Mouse (Mus musculus) kidney, embryonic 14.5 days (tissue): ENCODE results near the gene Nrn1. TPM values are rescaled to one million over a fixed set of nuclear protein-coding genes. Genes with fewer than 3 reads are reported as not detected.
A peak's percentile ranks its signal among the peaks of the same experiment; 100 is the strongest.

Experiments
- ATAC-seq: fragments of 200-750 bp; cut with Nextera tagmentation; 2 replicates; pipeline ENCODE4 v1.8.0; 2017; ENCODE audit warnings: moderate number of reproducible peaks, mild to moderate bottlenecking, moderate TSS enrichment, moderate library complexity; ENCODE audit not compliant: low FRiP score, low TSS enrichment
- H3K27ac ChIP-seq: fragments of 300-500 bp; sonication (generic); 2 replicates; pipeline ENCODE4 v1.5.1; 2014; ENCODE audit warnings: low read depth, mild to moderate bottlenecking, low read length, moderate library complexity, mixed read lengths
- H3K27me3 ChIP-seq: fragments of 300-500 bp; sonication (generic); 2 replicates; pipeline ENCODE4 v1.6.1; 2014; ENCODE audit warnings: mild to moderate bottlenecking, low read length; ENCODE audit not compliant: control insufficient read depth, insufficient read depth
- H3K36me3 ChIP-seq: fragments of 300-500 bp; sonication (generic); 2 replicates; pipeline ENCODE4 v1.6.1; 2014; ENCODE audit warnings: low read length, mixed read lengths; ENCODE audit not compliant: control insufficient read depth, insufficient read depth
- H3K4me1 ChIP-seq: fragments of 300-500 bp; sonication (generic); 2 replicates; pipeline ENCODE4 v1.6.1; 2014; ENCODE audit warnings: low read length, mixed read lengths; ENCODE audit not compliant: control insufficient read depth, insufficient read depth
- H3K4me2 ChIP-seq: fragments of 300-500 bp; sonication (generic); replicated peaks from 2 replicates; pipeline ENCODE4 v1.6.1; 2014; ENCODE audit warnings: low read depth, mild to moderate bottlenecking, low read length
- H3K4me3 ChIP-seq: fragments of 300-500 bp; sonication (generic); 2 replicates; pipeline ENCODE4 v1.5.1; 2014; ENCODE audit warnings: mild to moderate bottlenecking, low read length
- H3K9ac ChIP-seq: fragments of 300-500 bp; sonication (generic); 2 replicates; pipeline ENCODE4 v1.6.1; 2014; ENCODE audit warnings: low read depth, mild to moderate bottlenecking, low read length, moderate library complexity
- H3K9me3 ChIP-seq: fragments of 300-500 bp; sonication (generic); 2 replicates; pipeline ENCODE4 v1.6.1; 2016; ENCODE audit warnings: low read length; ENCODE audit not compliant: control insufficient read depth
- WGBS: fragments of 180-500 bp; shearing (Covaris S2); extraction: QIAGEN DNeasy Blood & Tissue Kit; methylation state at CpG from one replicate; pipeline ENCODE4 v1.1.7; 2014; 5-methylcytosine and 5-hydroxymethylcytosine counted together
- polyA plus RNA-seq: library from polyadenylated mRNA; unstranded; fragments of >200 nt; fragmentation: Nextera tagmentation; extraction: Ambion mirVana; gene quantifications from 2 replicates; pipeline ENCODE4 v1.2.1, GENCODE M21; 2014

The Nrn1 gene
- polyA plus RNA-seq, 1 experiment from 2014 or later = not detected

- H3K9ac ChIP-seq = no peak overlapping the region
- peak overlapping the region; percentile 38 for H3K4me2 ChIP-seq
- H3K27me3 ChIP-seq = peaks cover 95% of the 10 kb centered on the region
- H3K9me3 ChIP-seq = no peaks in the 10 kb centered on the region
- peaks cover 8% of the 10 kb centered on the region; the same call in 1 of the 2 replicates for H3K4me1 ChIP-seq
- WGBS = under 1% methylated on average over 34 of the region's 34 CpGs
- ATAC-seq = 0 out of 2 replicates have a peak, but pooled peaks have one; percentile 17
- H3K27ac ChIP-seq = no peak overlapping the region
- H3K36me3 ChIP-seq = no peaks in the 10 kb centered on the region
- peak overlapping the region; percentile 31 for H3K4me3 ChIP-seq
Measured at GRCm38 (mm10) chr13:36726951-36727778, 7.8 kb downstream of the Nrn1 start.

- Histone ChIP-seq H3K36me3 (no peaks in the 10 kb centered on the region), H3K4me2 (peak overlapping the region; percentile 38), H3K27ac (no peak overlapping the region), H3K9me3 (no peaks in the 10 kb centered on the region), H3K27me3 (peaks cover 95% of the 10 kb centered on the region), H3K4me3 (peak overlapping the region; percentile 31), H3K4me1 (peaks cover 8% of the 10 kb centered on the region; the same call in 1 of the 2 replicates), H3K9ac (no peak overlapping the region)
- under 1% methylated on average over 24 of the region's 24 CpGs for WGBS
- no peak for ATAC-seq
Measured at GRCm38 (mm10) chr13:36726551-36726950, 8.4 kb downstream of the Nrn1 start.

GRCm38 (mm10) chr13:36725881-36726280 lies 9.1 kb downstream of the Nrn1 start:
- WGBS = under 1% methylated on average over 8 of the region's 8 CpGs
- no peak for ATAC-seq
- Histone ChIP-seq H3K27ac (no peak overlapping the region), H3K36me3 (no peaks in the 10 kb centered on the region), H3K27me3 (peaks cover 93% of the 10 kb centered on the region), H3K4me1 (peaks cover 8% of the 10 kb centered on the region; the same call in 1 of the 2 replicates), H3K4me3 (no peak overlapping the region), H3K4me2 (no peak overlapping the region), H3K9ac (no peak overlapping the region), H3K9me3 (no peaks in the 10 kb centered on the region)

- peak overlapping the region; percentile 21; the same call in 1 of the 2 replicates for H3K4me2 ChIP-seq
- H3K27me3 ChIP-seq = peaks cover 87% of the 10 kb centered on the region
- under 1% methylated on average over 40 of the region's 40 CpGs for WGBS
- no peaks in the 10 kb centered on the region for H3K9me3 ChIP-seq
- H3K27ac ChIP-seq = no peak overlapping the region
- no peaks in the 10 kb centered on the region for H3K36me3 ChIP-seq
- 0 out of 2 replicates have a peak, but pooled peaks have one; percentile 25 for ATAC-seq
- H3K4me1 ChIP-seq = peaks cover 8% of the 10 kb centered on the region; the same call in 1 of the 2 replicates
- H3K9ac ChIP-seq = no peak overlapping the region
- H3K4me3 ChIP-seq = peak overlapping the region; percentile 4; the same call in 1 of the 2 replicates
Measured at GRCm38 (mm10) chr13:36724533-36725470, 10.1 kb downstream of the Nrn1 start.

- no peak overlapping the region for H3K27ac ChIP-seq
- H3K4me2 ChIP-seq = no peak overlapping the region
Measured at GRCm38 (mm10) chr13:36723726-36724300, 11.1 kb downstream of the Nrn1 start.

GRCm38 (mm10) chr13:36722309-36722708 lies 12.6 kb downstream of the Nrn1 start:
- no peak for ATAC-seq
- Histone ChIP-seq H3K4me2 (no peak overlapping the region), H3K9ac (no peak overlapping the region), H3K36me3 (no peaks in the 10 kb centered on the region), H3K4me1 (peaks cover 8% of the 10 kb centered on the region; the same call in 1 of the 2 replicates), H3K27me3 (peaks cover 65% of the 10 kb centered on the region), H3K27ac (no peak overlapping the region), H3K4me3 (no peak overlapping the region), H3K9me3 (no peaks in the 10 kb centered on the region)

More at GRCm38 (mm10) chr13:36723726-36724300, 11.1 kb downstream of the Nrn1 start:
- Histone ChIP-seq H3K4me3 (no peak overlapping the region), H3K9ac (no peak overlapping the region), H3K36me3 (no peaks in the 10 kb centered on the region), H3K9me3 (no peaks in the 10 kb centered on the region), H3K4me1 (peaks cover 8% of the 10 kb centered on the region; the same call in 1 of the 2 replicates), H3K27me3 (peaks cover 78% of the 10 kb centered on the region)
- WGBS = 3% methylated on average over 15 of the region's 15 CpGs
- no peak for ATAC-seq

- Histone ChIP-seq H3K9me3 (no peaks in the 10 kb centered on the region), H3K4me1 (no peaks in the 10 kb centered on the region), H3K4me3 (no peak overlapping the region), H3K27ac (no peak overlapping the region), H3K9ac (no peak overlapping the region), H3K36me3 (no peaks in the 10 kb centered on the region), H3K27me3 (peaks cover 48% of the 10 kb centered on the region), H3K4me2 (no peak overlapping the region)
- 89% methylated on average over 5 of the region's 5 CpGs for WGBS
- no peak for ATAC-seq
Measured at GRCm38 (mm10) chr13:36720297-36721017, 14.5 kb downstream of the Nrn1 start.

- ATAC-seq = no peak
- Histone ChIP-seq H3K27me3 (peaks cover 17% of the 10 kb centered on the region), H3K27ac (no peak overlapping the region), H3K4me1 (no peaks in the 10 kb centered on the region), H3K9ac (no peak overlapping the region), H3K4me2 (no peak overlapping the region), H3K36me3 (no peaks in the 10 kb centered on the region), H3K9me3 (no peaks in the 10 kb centered on the region), H3K4me3 (no peak overlapping the region)
- 75% methylated on average over 3 of the region's 3 CpGs for WGBS
Measured at GRCm38 (mm10) chr13:36717376-36717775, 17.6 kb downstream of the Nrn1 start.
